Mouse (Mus musculus) hindbrain, embryonic 12.5 days (tissue): ENCODE measurements around the gene Ltbp1. TPM values are rescaled to one million over a fixed set of nuclear protein-coding genes. Genes with fewer than 3 reads are reported as not detected.
A peak's percentile ranks its signal among the peaks of the same experiment; 100 is the strongest.

Experiments
- ATAC-seq: fragments of 200-750 bp; cut with Nextera tagmentation; 2 replicates; pipeline ENCODE4 v1.8.0; 2017; ENCODE audit warnings: moderate TSS enrichment; ENCODE audit not compliant: low FRiP score
- H3K27ac ChIP-seq: fragments of 300-500 bp; sonication (generic); 2 replicates; pipeline ENCODE4 v1.5.1; 2016; ENCODE audit warnings: mild to moderate bottlenecking
- H3K27me3 ChIP-seq: fragments of 300-500 bp; sonication (generic); 2 replicates; pipeline ENCODE4 v1.6.1; 2016; ENCODE audit warnings: mild to moderate bottlenecking
- H3K36me3 ChIP-seq: fragments of 300-500 bp; sonication (generic); 2 replicates; pipeline ENCODE4 v1.6.1; 2016; ENCODE audit warnings: mild to moderate bottlenecking
- H3K4me1 ChIP-seq: fragments of 300-500 bp; sonication (generic); 2 replicates; pipeline ENCODE4 v1.6.1; 2016
- H3K4me2 ChIP-seq: fragments of 300-500 bp; sonication (generic); replicated peaks from 2 replicates; pipeline ENCODE4 v1.6.1; 2016; ENCODE audit warnings: mild to moderate bottlenecking
- H3K4me3 ChIP-seq: fragments of 300-500 bp; sonication (generic); 2 replicates; pipeline ENCODE4 v1.5.1; 2016; ENCODE audit warnings: mild to moderate bottlenecking
- H3K9ac ChIP-seq: fragments of 300-500 bp; sonication (generic); 2 replicates; pipeline ENCODE4 v1.6.1; 2016; ENCODE audit warnings: mild to moderate bottlenecking, moderate library complexity
- H3K9me3 ChIP-seq: fragments of 300-500 bp; sonication (generic); replicated peaks from 2 replicates; pipeline ENCODE4 v1.6.1; 2016; ENCODE audit warnings: mild to moderate bottlenecking
- WGBS: fragments of 180-500 bp; shearing (Covaris S2); methylation state at CpG from one replicate; pipeline ENCODE4 v1.1.7; 2016; 5-methylcytosine and 5-hydroxymethylcytosine counted together
- polyA plus RNA-seq: library from polyadenylated mRNA; unstranded; fragments of >200 nt; fragmentation: Nextera tagmentation; extraction: Ambion mirVana; gene quantifications from 2 replicates; pipeline ENCODE4 v1.2.1, GENCODE M21; 2016

Ltbp1 gene
- polyA plus RNA-seq, 1 experiment from 2014 or later = 12.0 TPM

DNA sequence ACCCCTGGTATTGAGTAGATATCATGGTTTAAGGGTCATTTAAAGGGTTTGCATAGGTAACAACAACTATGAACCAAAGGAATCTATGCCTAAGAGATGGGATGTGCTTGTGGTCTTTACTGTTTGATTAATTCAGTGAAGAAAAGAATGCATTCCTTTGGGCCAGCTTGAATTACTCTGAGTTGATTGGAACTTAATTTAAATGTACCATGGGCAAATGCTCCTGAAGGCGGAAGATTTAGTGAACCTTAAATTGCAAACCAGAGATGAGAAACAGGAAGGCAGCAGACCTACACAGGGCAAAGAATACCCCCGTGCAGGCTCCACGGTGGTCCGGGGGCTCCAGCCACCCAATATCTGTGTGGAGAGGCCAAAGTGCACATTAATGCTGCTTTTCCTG, 7.8 kb downstream of the Ltbp1 start:
- no peak overlapping the region for H3K27ac ChIP-seq
- no peak for ATAC-seq
- H3K27me3 ChIP-seq = no peaks in the 10 kb centered on the region
- H3K4me2 ChIP-seq = no peak overlapping the region
- no peaks in the 10 kb centered on the region for H3K36me3 ChIP-seq
- WGBS = 61% methylated on average over 4 of the region's 4 CpGs
- H3K9me3 ChIP-seq = no peaks in the 10 kb centered on the region
- H3K4me3 ChIP-seq = no peak overlapping the region
- H3K4me1 ChIP-seq = peaks cover 2% of the 10 kb centered on the region; the same call in 1 of the 2 replicates
- H3K9ac ChIP-seq = no peak overlapping the region

DNA sequence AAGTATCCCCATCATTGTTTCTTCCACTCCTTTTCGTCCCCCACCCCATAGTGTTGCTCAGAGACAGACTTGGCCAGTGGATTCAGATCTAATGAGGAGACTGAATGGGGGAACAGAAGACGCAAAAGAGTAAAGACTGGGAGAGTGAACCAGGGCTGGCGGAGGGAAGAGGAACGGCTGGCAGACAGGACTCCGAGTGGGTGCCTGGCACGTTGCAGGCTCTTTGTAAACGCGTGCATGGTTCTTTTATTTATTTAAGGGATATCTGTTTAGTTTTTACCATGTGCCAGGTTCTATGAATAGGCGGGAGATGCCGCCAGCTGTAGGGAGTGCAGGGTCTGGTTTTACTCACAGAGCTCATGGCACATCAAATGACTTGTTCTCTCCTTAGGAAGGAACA, 8.5 kb downstream of the Ltbp1 start:
- no peak overlapping the region for H3K27ac ChIP-seq
- H3K4me3 ChIP-seq = no peak overlapping the region
- H3K4me2 ChIP-seq = no peak overlapping the region
- H3K36me3 ChIP-seq = no peaks in the 10 kb centered on the region
- no peak for ATAC-seq
- H3K4me1 ChIP-seq = peaks cover 2% of the 10 kb centered on the region; the same call in 1 of the 2 replicates
- no peaks in the 10 kb centered on the region for H3K9me3 ChIP-seq
- no peaks in the 10 kb centered on the region for H3K27me3 ChIP-seq
- WGBS = 82% methylated on average over 10 of the region's 10 CpGs
- H3K9ac ChIP-seq = no peak overlapping the region

- 69% methylated on average over 24 of the region's 24 CpGs for WGBS
- Histone ChIP-seq H3K27me3 (no peaks in the 10 kb centered on the region), H3K36me3 (no peaks in the 10 kb centered on the region), H3K4me3 (no peak overlapping the region), H3K9me3 (no peaks in the 10 kb centered on the region), H3K4me2 (no peak overlapping the region), H3K4me1 (peaks cover 5% of the 10 kb centered on the region), H3K9ac (no peak overlapping the region), H3K27ac (no peak overlapping the region)
- no peak for ATAC-seq
Observed at GRCm38 (mm10) chr17:75014601-75015356, 9.4 kb downstream of the Ltbp1 start.

GRCm38 (mm10) chr17:75015546-75015945, 10.2 kb downstream of the Ltbp1 start:
- no peaks in the 10 kb centered on the region for H3K36me3 ChIP-seq
- no peaks in the 10 kb centered on the region for H3K27me3 ChIP-seq
- WGBS = 90% methylated on average over 6 of the region's 6 CpGs
- H3K4me1 ChIP-seq = peaks cover 13% of the 10 kb centered on the region
- H3K4me3 ChIP-seq = no peak overlapping the region
- no peak overlapping the region for H3K27ac ChIP-seq
- no peak overlapping the region for H3K4me2 ChIP-seq
- H3K9me3 ChIP-seq = no peaks in the 10 kb centered on the region
- H3K9ac ChIP-seq = no peak overlapping the region
- no peak for ATAC-seq

GRCm38 (mm10) chr17:75017423-75017822, 12.1 kb downstream of the Ltbp1 start:
- Histone ChIP-seq H3K4me1 (peaks cover 15% of the 10 kb centered on the region), H3K27ac (no peak overlapping the region), H3K36me3 (no peaks in the 10 kb centered on the region), H3K27me3 (no peaks in the 10 kb centered on the region), H3K4me3 (no peak overlapping the region), H3K9me3 (no peaks in the 10 kb centered on the region), H3K4me2 (no peak overlapping the region), H3K9ac (no peak overlapping the region)
- peak; percentile 27; the same call in 1 of the 2 replicates for ATAC-seq
- WGBS = 68% methylated on average over 7 of the region's 7 CpGs

- Histone ChIP-seq H3K9me3 (no peaks in the 10 kb centered on the region), H3K4me1 (peaks cover 15% of the 10 kb centered on the region), H3K9ac (no peak overlapping the region), H3K4me2 (no peak overlapping the region), H3K27ac (no peak overlapping the region), H3K27me3 (no peaks in the 10 kb centered on the region), H3K4me3 (no peak overlapping the region), H3K36me3 (no peaks in the 10 kb centered on the region)
- WGBS = 92% methylated on average over 5 of the region's 5 CpGs
- no peak for ATAC-seq
Observed at GRCm38 (mm10) chr17:75018142-75018541, 12.8 kb downstream of the Ltbp1 start.

DNA sequence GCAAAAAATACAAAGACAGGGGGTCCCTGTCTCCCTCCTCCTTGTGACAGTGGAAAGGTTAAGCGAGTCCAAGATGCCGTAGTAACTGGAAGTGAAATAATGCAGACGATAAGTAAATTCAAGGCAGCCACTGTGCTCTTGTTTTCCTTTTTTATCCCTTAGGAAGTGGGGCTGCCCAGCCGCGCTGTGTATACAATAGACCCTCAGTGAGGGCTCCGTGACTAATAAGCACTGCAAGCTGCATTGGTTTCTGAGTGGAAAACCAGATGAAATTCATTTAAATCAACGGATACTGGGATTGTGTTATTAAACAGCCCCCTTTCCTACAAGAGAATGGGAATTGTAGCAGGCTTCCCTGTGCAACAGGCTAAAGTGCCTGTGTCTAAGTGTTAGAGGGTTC, 14.7 kb downstream of the Ltbp1 start:
- no peak overlapping the region for H3K9ac ChIP-seq
- peak; percentile 75 for ATAC-seq
- peak overlapping the region; percentile 3; the same call in 1 of the 2 replicates for H3K4me2 ChIP-seq
- no peak overlapping the region for H3K4me3 ChIP-seq
- H3K36me3 ChIP-seq = no peaks in the 10 kb centered on the region
- no peaks in the 10 kb centered on the region for H3K9me3 ChIP-seq
- no peaks in the 10 kb centered on the region for H3K27me3 ChIP-seq
- H3K4me1 ChIP-seq = peaks cover 13% of the 10 kb centered on the region
- WGBS = 13% methylated on average over 7 of the region's 7 CpGs
- H3K27ac ChIP-seq = peak overlapping the region; percentile 30; the same call in 1 of the 2 replicates

DNA sequence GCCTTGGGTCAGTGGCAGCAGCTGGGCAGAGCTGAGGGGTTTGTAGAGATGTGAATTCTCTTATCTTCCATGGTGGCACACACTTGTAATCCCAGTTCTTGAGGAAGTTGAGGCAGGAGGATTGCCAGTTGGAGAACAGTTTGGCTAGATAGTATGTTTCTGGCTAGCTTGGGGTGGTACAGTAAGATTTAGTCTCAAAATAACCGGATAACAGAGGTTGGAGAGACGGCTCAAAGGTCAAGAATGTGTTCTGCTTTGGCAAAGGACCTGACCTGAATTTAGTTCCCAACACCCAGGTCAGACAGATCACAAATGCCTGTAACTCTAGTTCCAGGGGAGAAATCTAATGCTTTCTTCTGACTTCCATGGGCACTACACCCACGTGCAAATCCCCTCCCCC, 15.3 kb downstream of the Ltbp1 start:
- Histone ChIP-seq H3K36me3 (no peaks in the 10 kb centered on the region), H3K27ac (no peak overlapping the region), H3K4me1 (peaks cover 13% of the 10 kb centered on the region), H3K27me3 (no peaks in the 10 kb centered on the region), H3K4me3 (no peak overlapping the region), H3K9me3 (no peaks in the 10 kb centered on the region), H3K9ac (no peak overlapping the region), H3K4me2 (no peak overlapping the region)
- WGBS = 68% methylated on average over 3 of the region's 3 CpGs
- ATAC-seq = no peak

- no peaks in the 10 kb centered on the region for H3K36me3 ChIP-seq
- no peak overlapping the region for H3K27ac ChIP-seq
- H3K9me3 ChIP-seq = no peaks in the 10 kb centered on the region
- H3K4me3 ChIP-seq = no peak overlapping the region
- H3K4me2 ChIP-seq = no peak overlapping the region
- H3K27me3 ChIP-seq = no peaks in the 10 kb centered on the region
- ATAC-seq = no peak
- 80% methylated on average over 12 of the region's 12 CpGs for WGBS
- H3K4me1 ChIP-seq = 0 out of 2 replicates have a peak, but pooled peaks cover 4% of the 10 kb centered on the region
- no peak overlapping the region for H3K9ac ChIP-seq
Observed at GRCm38 (mm10) chr17:75027358-75028131, 22.2 kb downstream of the Ltbp1 start.

DNA sequence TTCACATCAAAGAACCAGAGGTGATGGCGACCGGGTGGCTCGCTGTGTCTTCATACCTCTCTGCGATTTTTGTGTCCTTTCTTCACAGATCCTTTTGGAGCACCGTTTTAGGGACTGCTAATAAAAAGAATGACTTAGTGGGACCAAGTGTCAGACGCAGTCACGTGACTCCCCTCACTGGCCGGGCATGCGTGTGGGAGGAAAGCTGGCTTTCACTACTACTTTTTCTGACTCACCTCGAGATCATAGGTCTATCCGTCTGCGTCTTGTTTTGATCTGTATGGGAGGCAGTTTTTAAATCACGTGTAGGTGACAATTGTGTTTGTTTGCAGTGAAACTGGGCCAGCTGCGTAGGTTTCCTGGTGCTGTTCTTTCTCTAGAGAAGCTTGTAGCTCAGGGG, 28.0 kb downstream of the Ltbp1 start:
- Histone ChIP-seq H3K36me3 (no peaks in the 10 kb centered on the region), H3K4me2 (no peak overlapping the region), H3K9ac (no peak overlapping the region), H3K4me3 (no peak overlapping the region), H3K27ac (no peak overlapping the region), H3K9me3 (no peaks in the 10 kb centered on the region), H3K27me3 (no peaks in the 10 kb centered on the region), H3K4me1 (0 out of 2 replicates have a peak, but pooled peaks cover 2% of the 10 kb centered on the region)
- WGBS = 86% methylated on average over 14 of the region's 14 CpGs
- ATAC-seq = no peak

DNA sequence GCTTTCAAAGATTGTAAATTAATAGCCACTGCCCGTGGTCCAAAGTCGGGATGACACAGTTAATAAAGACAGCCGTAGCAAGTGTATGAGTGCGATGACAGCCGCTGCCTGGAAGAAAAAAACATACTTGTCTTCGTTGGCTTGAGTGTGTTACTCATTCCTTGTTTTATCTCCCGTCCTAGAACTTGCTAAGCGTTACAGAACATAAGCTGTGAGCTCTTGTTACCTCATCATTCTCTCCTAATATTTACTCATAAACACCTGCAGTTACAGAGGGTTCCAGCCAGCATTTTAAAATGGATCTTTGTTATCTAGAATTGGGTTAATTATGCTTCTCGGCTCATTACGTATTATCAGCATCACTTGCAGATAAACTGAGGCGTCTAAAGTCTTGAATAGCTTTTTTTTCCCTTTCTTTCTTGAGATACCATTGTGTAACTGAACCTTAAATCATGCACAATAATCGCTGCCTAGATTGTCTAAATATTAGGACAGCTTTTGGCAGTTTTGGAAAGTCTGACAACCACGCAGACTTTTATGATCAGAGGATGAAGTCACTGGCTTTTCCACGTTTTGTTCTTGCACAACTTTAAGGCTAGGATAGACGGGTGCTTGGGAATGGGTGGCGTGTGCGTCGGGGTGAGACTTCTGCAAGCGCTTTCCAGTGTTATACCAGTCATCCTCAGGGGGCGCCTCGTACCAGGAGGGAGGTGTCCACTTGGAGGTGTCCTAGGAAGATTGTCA, 28.7 kb downstream of the Ltbp1 start:
- Histone ChIP-seq H3K9ac (no peak overlapping the region), H3K4me3 (no peak overlapping the region), H3K27me3 (no peaks in the 10 kb centered on the region), H3K4me2 (no peak overlapping the region), H3K9me3 (no peaks in the 10 kb centered on the region), H3K4me1 (no peaks in the 10 kb centered on the region), H3K27ac (no peak overlapping the region), H3K36me3 (no peaks in the 10 kb centered on the region)
- ATAC-seq = no peak
- 90% methylated on average over 21 of the region's 21 CpGs for WGBS

- no peak for ATAC-seq
- H3K36me3 ChIP-seq = no peaks in the 10 kb centered on the region
- no peaks in the 10 kb centered on the region for H3K4me1 ChIP-seq
- H3K9me3 ChIP-seq = no peaks in the 10 kb centered on the region
- H3K4me2 ChIP-seq = no peak overlapping the region
- 78% methylated on average over 6 of the region's 6 CpGs for WGBS
- no peak overlapping the region for H3K4me3 ChIP-seq
- H3K27me3 ChIP-seq = no peaks in the 10 kb centered on the region
- H3K27ac ChIP-seq = no peak overlapping the region
- no peak overlapping the region for H3K9ac ChIP-seq
Observed at GRCm38 (mm10) chr17:75036881-75037280, 31.5 kb downstream of the Ltbp1 start.
